Mouse (Mus musculus) embryonic fibroblast, embryonic 13.5 days (primary cell): ENCODE data around the gene Kif26b.

Experiments used
- CTCF ChIP-seq: IDR thresholded peaks from 2 replicates; pipeline ENCODE4 v1.5.1; 2011; ENCODE audit warnings: mild to moderate bottlenecking, control low read depth, low read length, moderate library complexity, borderline replicate concordance; ENCODE audit not compliant: insufficient read depth
- POLR2A ChIP-seq: IDR thresholded peaks from 2 replicates; pipeline ENCODE4 v1.6.1; 2011; ENCODE audit warnings: low read depth, mild to moderate bottlenecking, control low read depth, low read length, moderate library complexity

GRCm38 (mm10) chr1:178686881-178687280 lies 158.0 kb downstream of the Kif26b start:
- TF ChIP-seq CTCF (no peak), POLR2A (no peak)
